Mouse (Mus musculus): ENCODE measurements at regions not wholly inside any gene's neighbourhood (a gene's known extent, or its start where the extent isn't known, plus 50 kb on each side); places are given as distances from the start of the nearest gene placed in this dataset. TPM values are rescaled to one million over a fixed set of nuclear protein-coding genes. Genes with fewer than 3 reads are reported as not detected.

GRCm38 (mm10) chr4:23993823-23994222 is 502.4 kb upstream of the Mms22l start:
- no peaks in the 10 kb centered on the region for H3K4me1 ChIP-seq (ENCODE audit: control insufficient read depth, insufficient read depth, low read length)
- H3K9me3 ChIP-seq (ENCODE audit: control insufficient read depth, low read length): no peaks in the 10 kb centered on the region
- 52% methylated on average over 3 of the region's 3 CpGs for WGBS
- H3K4me3 ChIP-seq (ENCODE audit: low read depth, low read length): no peak overlapping the region
- no peaks in the 10 kb centered on the region for H3K27me3 ChIP-seq (replicated peaks; ENCODE audit: control insufficient read depth, insufficient read depth, low read length)
- no peak for DNase-seq (ENCODE audit: low spot score)
- ATAC-seq (ENCODE audit: low read depth): no peak
- no peak overlapping the region for H3K9ac ChIP-seq (ENCODE audit: low read depth, low read length)
- no peak overlapping the region for H3K27ac ChIP-seq (replicated peaks; ENCODE audit: low read depth, low read length)
- no peak overlapping the region for H3K4me2 ChIP-seq (ENCODE audit: low read depth, low read length)
- H3K36me3 ChIP-seq (ENCODE audit: control insufficient read depth, insufficient read depth, low read length): no peaks in the 10 kb centered on the region

DNA sequence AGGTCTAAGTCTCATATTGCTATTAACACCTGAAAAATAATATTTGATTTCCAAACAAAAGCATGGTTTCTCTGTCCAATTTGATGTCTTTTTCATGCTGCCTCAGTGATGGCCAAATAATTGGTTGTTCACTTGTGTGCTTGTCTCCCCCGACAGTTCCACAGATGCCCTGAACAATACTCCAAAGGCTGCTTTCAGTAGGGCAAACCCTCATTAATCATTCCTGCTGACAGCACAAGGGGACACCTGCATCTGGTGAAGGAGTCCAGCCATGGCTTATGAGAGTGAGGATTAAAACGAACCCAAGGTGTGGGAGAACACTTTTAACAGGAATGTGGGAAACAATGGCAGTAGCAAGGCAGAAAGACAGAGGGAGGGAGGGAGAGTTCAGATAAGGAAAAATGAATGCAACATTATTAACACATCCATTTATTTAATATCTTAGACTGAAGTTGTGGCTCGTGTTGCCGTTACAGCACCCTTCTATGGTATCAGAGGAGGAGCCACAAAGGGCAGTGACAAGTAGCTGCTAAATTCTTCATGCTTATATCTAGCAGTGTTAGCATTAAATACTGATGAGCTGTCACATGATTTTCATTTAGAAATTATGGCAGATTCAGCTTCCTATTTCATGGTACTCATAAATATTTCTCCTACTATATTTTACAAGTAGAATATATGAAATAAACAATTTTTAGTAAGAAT is 501.8 kb upstream of the Mms22l start:
- H3K27me3 ChIP-seq (replicated peaks; ENCODE audit: control insufficient read depth, insufficient read depth, low read length): no peaks in the 10 kb centered on the region
- H3K9me3 ChIP-seq (ENCODE audit: control insufficient read depth, low read length): no peaks in the 10 kb centered on the region
- no peak overlapping the region for H3K4me2 ChIP-seq (ENCODE audit: low read depth, low read length)
- peak; percentile 19 for DNase-seq (ENCODE audit: low spot score)
- no peak overlapping the region for H3K9ac ChIP-seq (ENCODE audit: low read depth, low read length)
- H3K36me3 ChIP-seq (ENCODE audit: control insufficient read depth, insufficient read depth, low read length): no peaks in the 10 kb centered on the region
- no peak overlapping the region for H3K27ac ChIP-seq (replicated peaks; ENCODE audit: low read depth, low read length)
- 48% methylated on average over 4 of the region's 4 CpGs for WGBS
- no peaks in the 10 kb centered on the region for H3K4me1 ChIP-seq (ENCODE audit: control insufficient read depth, insufficient read depth, low read length)
- no peak overlapping the region for H3K4me3 ChIP-seq (ENCODE audit: low read depth, low read length)
- ATAC-seq (ENCODE audit: low read depth): no peak

DNA sequence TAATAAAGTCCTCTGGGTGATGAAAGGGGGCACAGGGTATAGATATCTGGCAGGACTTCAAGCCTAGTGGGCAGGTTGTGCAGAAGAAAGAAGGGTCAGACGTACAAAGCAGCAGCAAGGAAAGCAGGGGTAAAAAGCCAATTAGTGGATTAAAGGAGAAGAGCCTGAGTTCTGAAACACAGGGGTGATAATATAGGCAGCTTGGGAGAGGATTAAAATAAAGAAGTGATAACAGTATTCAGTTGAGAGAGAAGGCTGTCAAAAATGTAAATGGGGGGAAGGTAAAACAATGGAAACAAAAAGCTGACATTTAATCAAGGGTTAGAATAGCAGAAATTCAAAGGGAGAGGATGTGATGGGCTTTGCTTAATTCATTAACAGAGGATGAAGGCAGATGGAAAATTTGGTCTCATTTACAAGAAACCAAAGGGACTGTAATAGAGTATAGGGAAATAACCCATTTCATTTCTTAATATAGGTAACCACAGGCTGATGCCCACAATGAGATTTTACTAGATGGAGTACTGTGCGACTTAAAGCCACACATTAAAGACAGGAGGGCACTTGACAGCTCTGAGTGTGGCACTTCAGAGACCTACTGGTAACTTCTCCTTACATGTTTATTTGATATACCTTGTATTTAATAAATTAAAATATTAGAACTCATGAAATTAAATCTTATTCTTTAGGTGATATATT is 489.8 kb upstream of the Mms22l start:
- H3K27me3 ChIP-seq (replicated peaks; ENCODE audit: control insufficient read depth, insufficient read depth, low read length): no peaks in the 10 kb centered on the region
- no peak overlapping the region for H3K4me3 ChIP-seq (ENCODE audit: low read depth, low read length)
- H3K4me1 ChIP-seq (ENCODE audit: control insufficient read depth, insufficient read depth, low read length): no peaks in the 10 kb centered on the region
- 49% methylated on average over 2 of the region's 2 CpGs for WGBS
- ATAC-seq (ENCODE audit: low read depth) (no peak), DNase-seq (ENCODE audit: low spot score) (no peak)
- H3K9ac ChIP-seq (ENCODE audit: low read depth, low read length): no peak overlapping the region
- H3K4me2 ChIP-seq (ENCODE audit: low read depth, low read length): no peak overlapping the region
- H3K36me3 ChIP-seq (ENCODE audit: control insufficient read depth, insufficient read depth, low read length): no peaks in the 10 kb centered on the region
- no peak overlapping the region for H3K27ac ChIP-seq (replicated peaks; ENCODE audit: low read depth, low read length)
- no peaks in the 10 kb centered on the region for H3K9me3 ChIP-seq (ENCODE audit: control insufficient read depth, low read length)

GRCm38 (mm10) chr4:24019178-24020104 is 476.8 kb upstream of the Mms22l start:
- H3K4me2 ChIP-seq (ENCODE audit: low read depth, low read length): peak overlapping the region; percentile 14; the same call in 1 of the 2 replicates
- H3K9me3 ChIP-seq (ENCODE audit: control insufficient read depth, low read length): no peaks in the 10 kb centered on the region
- no peaks in the 10 kb centered on the region for H3K27me3 ChIP-seq (replicated peaks; ENCODE audit: control insufficient read depth, insufficient read depth, low read length)
- ATAC-seq (ENCODE audit: low read depth) (peak; percentile 90), DNase-seq (ENCODE audit: low spot score) (peak; percentile 82)
- no peak overlapping the region for H3K9ac ChIP-seq (ENCODE audit: low read depth, low read length)
- no peak overlapping the region for H3K27ac ChIP-seq (replicated peaks; ENCODE audit: low read depth, low read length)
- no peak overlapping the region for H3K4me3 ChIP-seq (ENCODE audit: low read depth, low read length)
- no peaks in the 10 kb centered on the region for H3K36me3 ChIP-seq (ENCODE audit: control insufficient read depth, insufficient read depth, low read length)
- WGBS: 43% methylated on average over 11 of the region's 11 CpGs
- peaks cover 8% of the 10 kb centered on the region for H3K4me1 ChIP-seq (ENCODE audit: control insufficient read depth, insufficient read depth, low read length)

Small RNAs in the stretch of these regions (microRNA-seq; reads per million reads assigned to microRNA genes)
- not detected for gene Gm25978 (ENCODE audit: borderline number of aligned reads)

All from embryonic facial prominence, embryonic 14.5 days (tissue).